8 mouse cellular contexts compared by ENCODE assay signal in genomic region chr11:3126478-3127302, GRCm38 (mm10).
A peak's percentile ranks its signal among the peaks of the same experiment; 100 is the strongest.
DNase-seq lines count a peak whose midpoint lies in the region; ATAC-seq lines count a peak whose summit lies in the region.
"Not testable (repeated sequence)": the region's sequence is repeated elsewhere in the genome, so short reads cannot be mapped to it uniquely, and the experiment has no call there.

No protein-coding gene starts in this region.

- peak; percentile 95 to 99 for DNase-seq in adrenal gland, adult (ENCODE audit: inconsistent age in 2 of 2, low spot score in 1 of 2)
- DNase-seq in layer of hippocampus, postnatal 14 days (ENCODE audit: low spot score in 2 of 2) = peak; percentile 98
- DNase-seq in lung, adult 18-20 months = peak; percentile 90 to 94
- DNase-seq in thymus, adult 18-20 months = peak; percentile 91 to 93

- H3K9me3 ChIP-seq in embryonic facial prominence, embryonic 12.5 days = peaks cover 12% of the 10 kb centered on the region
- H3K9me3 ChIP-seq in neural tube, embryonic 14.5 days (ENCODE audit: control insufficient read depth, low read length) = not testable (repeated sequence)

- H3K27me3 ChIP-seq in embryonic facial prominence, embryonic 12.5 days; neural tube, embryonic 14.5 days (ENCODE audit: control insufficient read depth, insufficient read depth, low read length): not testable (repeated sequence)

- H3K4me1 ChIP-seq in embryonic facial prominence, embryonic 12.5 days; neural tube, embryonic 14.5 days (ENCODE audit: control insufficient read depth, insufficient read depth, low read length): not testable (repeated sequence)

- not testable (repeated sequence) for H3K27ac ChIP-seq in embryonic facial prominence, embryonic 12.5 days; neural tube, embryonic 14.5 days (ENCODE audit: low read depth, low read length)

- H3K9ac ChIP-seq in embryonic facial prominence, embryonic 12.5 days; neural tube, embryonic 14.5 days (replicated peaks; ENCODE audit: low read depth, low read length): not testable (repeated sequence)

- not testable (repeated sequence) for H3K4me2 ChIP-seq in embryonic facial prominence, embryonic 12.5 days (replicated peaks); neural tube, embryonic 14.5 days (ENCODE audit: low read depth, low read length)

- not testable (repeated sequence) for H3K4me3 ChIP-seq in embryonic facial prominence, embryonic 12.5 days; neural tube, embryonic 14.5 days (ENCODE audit: low read depth, low read length)

- H3K36me3 ChIP-seq in embryonic facial prominence, embryonic 12.5 days; neural tube, embryonic 14.5 days (ENCODE audit: control insufficient read depth, insufficient read depth, low read length): not testable (repeated sequence)

- WGBS in embryonic facial prominence, embryonic 12.5 days = 79% methylated on average over 6 of the region's 6 CpGs
- WGBS in neural tube, embryonic 14.5 days = 88% methylated on average over 6 of the region's 6 CpGs

- ATAC-seq in embryonic facial prominence, embryonic 12.5 days (ENCODE audit: insufficient number of reproducible peaks, insufficient read depth, low FRiP score, low TSS enrichment) = peak; percentile 13; the same call in 1 of the 2 replicates
- peak; percentile 7 for ATAC-seq in granulocyte monocyte progenitor cell, adult 5-6 weeks (replicated peaks; ENCODE audit: poor library complexity, severe bottlenecking)
- ATAC-seq in inflammation-experienced regulatory T-cells, adult 6 months = peak; percentile 4
- ATAC-seq in neural tube, embryonic 14.5 days (ENCODE audit: low read depth) = peak; percentile 4
